Mouse (Mus musculus) frontal cortex, postnatal 10 days (tissue): ENCODE data around the gene Cbfa2t3.

Experiments used
- DNase-seq, 2 experiments: peaks; one replicate each; pipeline ENCODE4 v3.0.0; 2022; ENCODE audit warnings: low spot score in 2 of 2, mixed read lengths in 1 of 2

Gene Cbfa2t3

DNA sequence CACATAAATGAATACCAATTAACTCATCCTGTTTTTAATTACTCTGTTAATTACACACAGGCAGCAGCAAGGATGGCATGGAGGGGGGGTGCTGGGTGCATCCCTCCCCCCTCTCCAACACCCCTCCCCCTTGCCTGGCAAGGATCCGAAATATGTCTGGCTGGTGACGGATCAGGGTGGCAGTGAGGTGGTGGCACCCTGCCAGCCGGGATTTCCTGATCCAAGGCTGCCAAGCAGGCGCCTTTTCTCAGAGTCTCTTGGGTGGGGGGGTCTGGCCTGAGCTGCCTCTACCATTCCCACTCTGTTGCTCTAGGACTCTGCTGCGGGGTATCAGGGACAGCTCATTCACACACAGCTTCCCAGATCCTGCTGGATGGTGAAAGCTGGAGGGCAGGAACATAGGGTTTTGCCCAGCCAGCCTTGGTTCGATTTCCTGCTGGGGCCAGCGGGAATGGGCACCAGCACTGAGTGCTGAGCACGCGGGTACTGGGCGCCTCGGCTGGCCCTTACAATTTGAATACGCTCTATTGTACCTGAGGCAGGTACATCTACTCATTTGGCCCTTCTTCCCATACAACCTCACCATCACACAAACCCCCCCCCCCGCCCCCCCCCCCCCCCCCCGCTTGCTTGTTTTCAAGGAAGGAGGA lies 33.1 kb downstream of the Cbfa2t3 start:
- peak; percentile 62 to 64 for DNase-seq

DNA sequence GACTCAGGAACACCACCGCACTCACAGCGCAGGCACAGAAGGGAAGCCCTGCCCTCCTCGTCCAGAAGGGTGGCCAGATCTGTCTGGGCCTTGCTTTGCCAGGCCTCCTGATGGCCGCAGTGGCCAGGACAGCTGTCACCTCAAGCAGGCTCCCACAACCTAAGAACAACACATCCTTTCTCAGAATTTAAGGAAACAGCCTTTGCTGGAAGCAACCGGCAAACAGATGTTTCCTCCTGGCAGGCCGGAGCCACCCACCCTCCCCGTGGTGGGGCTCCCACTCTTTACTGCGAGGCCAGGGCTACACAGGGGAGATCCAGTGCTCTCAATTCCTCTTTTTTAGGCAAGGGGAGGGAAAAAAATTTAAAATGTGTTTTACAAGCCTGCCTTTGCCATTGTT lies 33.7 kb downstream of the Cbfa2t3 start:
- DNase-seq: peak; percentile 45 to 61

DNA sequence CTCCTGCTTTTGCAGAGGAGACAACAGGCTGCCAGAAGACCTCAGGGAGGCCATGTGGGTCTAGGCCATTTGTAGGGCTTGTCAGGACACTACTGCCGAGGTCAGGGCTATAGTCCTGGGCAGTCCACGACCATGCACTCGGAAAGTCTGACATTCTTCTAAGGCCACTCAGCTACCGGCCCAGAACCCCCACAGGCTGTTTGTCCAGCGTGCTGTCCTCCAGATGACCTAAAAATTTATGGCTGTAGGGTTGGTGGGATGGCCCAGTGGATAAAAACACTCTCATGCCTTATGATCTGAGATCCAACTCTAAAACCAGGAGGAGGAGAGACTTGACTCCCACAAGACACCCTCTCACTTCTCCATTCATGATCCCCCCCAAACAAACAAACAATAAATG lies 35.2 kb downstream of the Cbfa2t3 start:
- DNase-seq: no peak

DNA sequence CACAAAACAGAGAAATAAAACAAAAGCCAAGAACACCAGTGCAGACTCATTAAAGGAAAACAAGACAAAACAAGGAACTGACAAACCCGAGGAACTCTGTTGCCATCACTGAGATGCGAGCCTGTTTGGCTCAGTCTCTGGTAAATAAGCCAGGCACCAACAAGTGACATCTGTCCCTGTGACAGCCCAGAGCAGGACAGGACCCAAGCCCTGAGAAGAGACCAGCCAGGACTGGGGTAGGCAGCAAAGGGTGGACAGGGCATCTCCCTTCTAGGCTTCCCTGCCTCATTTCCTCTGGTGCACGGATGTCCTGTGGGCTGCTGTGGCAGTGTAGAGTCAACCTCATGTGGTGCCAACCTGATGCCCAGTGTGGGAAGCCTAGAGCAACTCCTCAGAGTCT lies 35.8 kb downstream of the Cbfa2t3 start:
- no peak for DNase-seq

DNA sequence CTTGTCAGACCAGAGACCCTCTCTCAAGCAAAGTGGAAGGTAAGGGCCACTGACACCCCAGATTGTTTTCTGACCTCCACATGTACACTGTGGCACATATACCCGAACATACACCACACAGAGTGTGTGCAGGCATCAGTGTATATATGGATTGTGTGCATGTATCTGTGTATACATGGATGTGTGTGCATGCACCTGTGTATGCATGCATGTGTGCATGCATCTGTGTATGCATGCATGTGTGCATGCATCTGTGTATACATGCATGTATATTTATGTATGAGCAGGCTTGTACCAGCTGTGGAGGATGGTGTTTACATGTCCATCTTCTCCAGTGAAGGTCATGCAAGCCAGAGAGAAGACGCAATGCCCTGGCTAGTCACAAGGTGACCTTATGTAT lies 37.0 kb downstream of the Cbfa2t3 start:
- no peak for DNase-seq

DNA sequence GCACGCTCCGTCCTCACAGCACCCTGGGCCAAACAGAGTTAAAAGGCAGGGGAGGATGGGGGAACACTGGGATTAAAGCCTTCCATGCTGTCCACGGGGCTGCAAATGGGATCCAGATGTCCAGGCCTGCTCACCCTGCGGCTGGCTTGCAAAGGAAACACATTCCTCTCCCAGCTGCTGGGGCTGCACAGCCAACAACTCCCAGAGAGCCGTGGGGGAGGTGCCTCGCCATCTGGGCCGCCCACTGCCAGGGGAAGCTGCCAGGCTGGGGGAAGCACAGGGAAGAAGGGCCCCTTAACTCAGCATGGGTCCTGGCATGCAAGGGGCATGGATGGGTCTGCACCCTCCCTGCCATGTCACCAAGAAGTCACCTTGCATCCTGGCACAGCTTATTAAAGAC lies 37.8 kb downstream of the Cbfa2t3 start:
- DNase-seq: peak; percentile 74 to 76

DNA sequence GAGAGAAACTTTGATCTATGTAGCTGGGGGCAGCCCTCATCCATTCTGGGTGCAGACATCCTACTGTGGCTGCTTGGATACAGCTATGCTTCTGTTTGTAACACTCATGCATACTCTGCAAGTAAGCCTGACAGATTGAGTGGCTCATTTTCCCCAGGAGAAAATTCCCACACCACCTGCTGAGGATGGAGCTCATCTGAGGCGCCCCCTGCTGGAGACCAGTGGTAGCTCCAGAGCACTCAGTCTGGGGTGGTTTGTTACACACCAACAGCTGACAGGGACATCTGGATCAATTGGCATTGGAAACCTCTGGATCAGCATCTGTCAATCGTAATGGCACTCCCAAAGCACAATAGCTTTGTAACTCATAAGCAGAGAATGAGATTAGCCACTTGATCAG lies 38.9 kb downstream of the Cbfa2t3 start:
- DNase-seq: no peak

DNA sequence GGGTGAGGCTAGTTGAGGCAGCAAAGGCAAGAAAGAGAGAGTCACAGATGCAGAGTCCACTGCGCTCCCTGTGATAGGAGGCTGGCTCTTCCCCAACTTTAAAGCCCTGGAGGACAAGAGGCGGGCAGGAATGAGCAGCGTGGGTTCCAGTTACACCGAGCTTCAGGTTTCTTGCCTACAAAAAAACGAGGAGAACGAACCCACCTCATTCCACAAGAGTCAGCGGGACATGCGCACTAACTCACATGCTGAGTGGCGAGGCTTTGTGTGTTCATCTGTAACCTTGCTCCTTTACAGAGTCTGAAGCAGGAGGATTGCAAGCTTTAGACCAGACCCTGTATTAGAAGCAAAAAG lies 40.1 kb downstream of the Cbfa2t3 start:
- no peak for DNase-seq

DNA sequence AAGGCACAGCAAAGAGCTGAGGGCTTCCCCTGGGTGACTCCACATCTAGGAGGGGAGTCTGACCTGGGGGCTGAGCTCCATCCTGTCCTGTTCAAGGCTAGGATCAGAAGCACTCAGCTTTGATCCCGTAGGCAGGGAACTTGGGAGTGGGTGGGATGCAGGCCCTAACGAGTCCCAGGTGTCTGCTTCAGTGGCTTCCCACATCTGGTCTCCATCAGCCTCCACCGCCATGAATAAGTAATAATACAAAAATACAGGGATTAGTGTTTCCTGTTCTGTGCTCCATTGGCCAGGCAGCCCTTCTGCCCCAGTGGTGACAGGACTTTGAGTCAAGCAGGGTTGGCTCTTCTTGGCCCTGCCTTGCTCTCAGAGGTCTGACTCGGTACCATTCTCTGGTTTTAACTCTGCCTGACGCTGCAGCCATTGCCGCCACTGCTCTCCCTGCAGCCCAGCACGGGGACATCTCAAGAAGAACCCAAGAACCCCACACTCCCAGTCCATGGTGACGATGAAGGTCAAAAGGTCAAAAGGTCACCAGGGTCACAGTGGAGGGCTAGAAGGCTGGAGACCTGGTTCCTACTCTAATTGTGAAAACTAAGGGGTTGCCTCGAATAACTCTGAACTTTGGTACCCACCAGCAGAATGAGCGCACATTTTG lies 40.6 kb downstream of the Cbfa2t3 start:
- DNase-seq: no peak

DNA sequence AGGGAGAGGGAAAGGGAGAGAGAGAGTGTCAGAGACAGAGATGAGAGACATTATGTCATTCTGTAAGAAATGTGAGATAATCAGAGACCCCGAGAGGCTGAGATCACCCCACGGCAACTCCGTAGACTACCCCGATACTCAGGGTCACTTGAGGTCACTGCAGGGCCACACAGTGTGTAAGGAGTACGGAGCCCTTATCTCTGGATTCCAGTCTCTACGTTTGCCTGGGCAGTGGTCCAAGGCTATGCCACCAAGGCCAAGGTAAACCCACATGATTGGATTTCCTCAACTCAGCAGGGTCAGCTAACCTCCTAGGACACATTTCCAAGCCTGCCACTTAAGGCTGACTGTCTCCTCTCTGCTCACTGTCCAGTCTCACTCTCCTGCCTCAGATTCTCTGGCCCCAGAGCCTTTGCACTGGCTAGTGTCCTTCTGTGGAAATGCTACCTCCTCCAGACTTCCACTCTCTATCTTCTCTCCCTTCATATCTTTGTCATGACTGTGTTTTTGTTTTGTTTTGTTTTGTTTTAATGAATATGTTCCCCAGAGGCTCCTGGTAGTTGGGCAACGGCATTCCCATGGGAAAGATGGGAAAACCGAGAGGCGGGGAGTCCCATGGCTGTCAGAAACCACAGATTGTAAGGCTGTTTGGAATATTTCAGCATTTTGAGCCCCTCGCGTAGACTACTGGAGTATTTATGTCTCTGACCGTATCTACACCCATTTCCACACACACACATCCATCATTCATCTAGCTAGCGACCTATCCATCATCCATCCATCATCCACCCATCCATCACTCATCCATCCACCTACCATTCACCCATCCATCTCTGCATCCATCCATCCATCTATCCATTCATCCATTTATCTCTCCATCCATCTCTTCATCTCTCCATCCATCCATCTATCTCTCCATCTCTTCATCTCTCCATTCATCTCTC lies 42.6 kb downstream of the Cbfa2t3 start:
- no peak for DNase-seq

DNA sequence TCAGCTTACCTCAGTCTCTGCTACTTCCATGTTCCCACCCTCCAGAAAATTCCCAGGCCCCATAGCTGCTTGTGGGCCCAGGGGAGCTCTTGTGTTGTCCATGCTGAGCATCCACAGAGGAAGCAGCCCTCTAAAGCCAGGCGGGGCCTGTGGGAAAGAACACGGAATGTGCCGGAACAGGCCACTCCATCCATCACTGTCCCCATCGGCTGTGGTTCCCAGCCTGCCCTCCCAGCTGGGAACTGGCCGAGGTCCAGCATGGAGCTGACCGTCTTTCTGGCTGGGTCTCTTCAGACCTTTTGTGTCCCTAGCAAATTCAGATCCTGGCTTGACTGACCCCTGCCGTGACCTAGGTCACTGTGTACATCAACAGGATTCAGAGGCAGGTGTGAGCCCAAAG lies 44.1 kb downstream of the Cbfa2t3 start:
- no peak for DNase-seq

DNA sequence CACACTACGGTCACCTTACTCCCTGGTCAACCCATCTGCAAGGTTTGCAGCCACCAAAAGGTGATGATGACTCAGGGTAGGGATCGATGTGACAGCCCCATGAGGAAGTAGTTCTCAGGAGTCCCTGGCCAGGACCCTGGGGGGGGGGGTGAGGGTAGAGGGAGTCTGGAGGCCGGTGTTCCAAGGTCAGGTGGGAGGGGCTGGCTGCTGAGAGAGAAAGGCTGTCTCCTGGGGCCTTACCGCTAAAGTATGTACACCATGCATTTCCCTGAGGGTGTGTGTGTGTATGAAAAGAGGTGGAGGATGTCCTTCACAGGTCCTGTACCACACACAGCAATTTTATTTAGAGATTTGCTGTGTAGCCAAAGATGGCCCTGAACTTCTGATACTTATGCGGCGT lies 46.3 kb downstream of the Cbfa2t3 start:
- no peak for DNase-seq

DNA sequence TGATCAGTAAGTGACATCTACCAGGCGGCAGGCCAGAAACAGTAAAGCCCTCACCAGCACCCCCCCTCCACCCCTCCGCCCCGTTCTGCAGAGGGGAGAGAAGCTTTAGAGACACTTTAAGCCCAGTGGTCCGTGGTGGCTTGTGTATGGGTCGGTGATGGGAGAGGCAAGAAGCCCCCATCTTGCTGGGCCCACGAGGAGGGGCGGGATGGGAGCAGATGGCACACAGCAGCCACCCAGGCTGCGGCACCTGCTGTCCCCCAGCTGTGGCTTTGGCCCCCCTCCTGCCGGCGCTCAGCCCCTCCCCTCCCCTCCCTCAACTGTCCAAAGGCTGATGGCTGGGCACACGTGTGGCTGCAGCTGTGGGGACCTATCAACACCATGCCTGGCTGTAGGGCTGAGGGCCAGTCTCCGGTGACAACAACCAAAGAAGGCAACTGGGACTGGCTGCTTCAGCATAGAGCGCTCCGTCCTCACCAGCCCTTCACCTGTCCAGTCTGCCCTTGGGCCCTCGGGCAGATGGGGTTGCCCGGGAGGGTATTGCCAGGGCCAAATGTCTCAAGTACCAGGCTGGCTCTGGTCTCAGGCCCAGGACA lies 47.5 kb downstream of the Cbfa2t3 start:
- DNase-seq: no peak

DNA sequence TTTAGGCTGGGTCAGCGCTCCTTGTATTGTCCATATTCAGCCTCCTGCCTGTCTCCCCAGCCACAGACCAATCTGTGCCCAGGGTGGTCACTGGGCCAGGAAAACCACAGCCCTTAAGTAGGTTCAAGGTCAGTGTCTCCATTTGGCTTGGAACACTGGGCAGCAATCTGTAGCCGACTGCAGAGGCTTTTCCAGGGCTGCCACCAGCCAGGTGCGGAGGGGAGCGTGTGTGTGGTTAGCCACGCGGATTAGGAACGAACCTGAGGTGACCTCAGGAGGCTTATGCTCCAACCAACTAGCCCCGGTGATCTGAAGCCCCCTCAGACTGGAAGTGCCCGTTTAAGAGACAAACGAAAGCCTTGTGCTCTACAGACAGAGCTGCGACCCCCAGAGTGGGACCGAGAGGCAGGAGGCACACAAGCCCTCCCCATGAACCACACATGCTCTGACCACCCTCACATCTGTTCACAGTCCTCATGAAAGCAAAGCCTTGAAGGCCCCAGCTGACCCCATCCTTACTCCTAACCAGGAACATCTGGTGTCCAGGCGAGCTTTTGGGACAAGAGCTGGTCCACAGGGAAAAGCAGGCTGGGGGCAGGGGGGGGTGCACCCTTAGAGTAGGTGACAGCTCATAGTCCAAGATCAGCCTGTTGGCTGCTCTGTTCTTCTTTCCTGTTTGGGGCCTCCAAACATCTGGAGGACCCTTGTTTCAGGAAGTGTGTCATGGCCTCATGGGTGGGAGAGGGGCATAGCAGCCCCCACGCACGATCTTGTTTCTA lies 50.5 kb downstream of the Cbfa2t3 start:
- no peak for DNase-seq

DNA sequence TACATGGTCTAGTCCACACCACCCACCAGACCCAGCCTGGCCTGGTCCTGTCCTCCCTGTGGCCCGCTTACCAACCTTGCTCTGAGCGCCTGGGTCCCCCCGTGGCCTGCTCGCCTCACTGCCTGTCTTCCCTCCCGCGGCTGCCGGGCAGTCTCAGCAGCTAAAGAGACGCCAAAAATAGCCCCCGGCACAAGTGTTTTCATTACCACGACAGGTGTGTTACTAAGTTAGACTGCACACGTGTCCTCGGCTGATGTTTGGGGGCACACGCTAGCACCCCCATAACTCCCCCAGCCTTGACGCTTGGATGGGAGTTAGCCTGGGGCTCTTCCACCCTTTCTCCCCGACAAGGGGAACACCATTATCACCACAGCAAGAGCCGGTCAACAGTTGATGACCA lies 52.6 kb downstream of the Cbfa2t3 start:
- no peak for DNase-seq

DNA sequence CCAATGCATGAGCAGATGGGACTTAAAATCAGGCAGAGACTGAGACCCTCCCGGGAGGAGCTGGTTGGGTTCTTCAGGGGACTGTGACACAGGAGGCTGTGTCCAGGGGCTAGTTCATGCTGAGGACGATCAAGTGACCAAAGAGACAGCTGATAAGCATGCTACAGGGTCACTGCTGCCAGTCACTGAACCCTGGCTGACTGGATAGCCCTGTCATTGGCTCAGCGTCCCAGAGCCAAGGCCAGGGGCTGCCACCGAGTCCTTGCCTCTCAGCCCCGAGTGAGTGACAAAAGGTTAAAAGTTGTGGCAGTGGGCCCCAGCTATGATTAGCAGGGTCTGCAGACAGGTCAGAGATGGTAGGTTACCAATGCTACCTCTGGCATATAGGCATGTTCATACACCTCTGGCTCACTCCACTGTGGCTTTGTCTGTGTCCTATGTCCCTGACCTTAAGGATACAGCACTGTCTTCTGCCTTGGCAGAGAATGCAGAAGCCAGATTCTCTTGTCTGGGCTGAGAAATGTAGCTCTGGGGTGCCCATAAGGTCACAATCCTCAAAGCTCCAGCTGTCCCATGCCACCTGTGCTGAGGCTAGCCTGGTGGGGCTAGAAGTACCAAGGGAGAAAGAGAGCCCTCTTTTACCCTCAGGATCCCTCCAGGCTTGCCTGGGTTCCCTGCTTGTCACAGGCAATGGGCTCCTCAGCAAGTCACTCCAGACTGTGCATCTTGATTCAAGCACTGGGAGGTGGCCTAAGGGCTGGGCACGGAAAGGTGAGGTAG lies 54.5 kb downstream of the Cbfa2t3 start:
- DNase-seq: no peak

DNA sequence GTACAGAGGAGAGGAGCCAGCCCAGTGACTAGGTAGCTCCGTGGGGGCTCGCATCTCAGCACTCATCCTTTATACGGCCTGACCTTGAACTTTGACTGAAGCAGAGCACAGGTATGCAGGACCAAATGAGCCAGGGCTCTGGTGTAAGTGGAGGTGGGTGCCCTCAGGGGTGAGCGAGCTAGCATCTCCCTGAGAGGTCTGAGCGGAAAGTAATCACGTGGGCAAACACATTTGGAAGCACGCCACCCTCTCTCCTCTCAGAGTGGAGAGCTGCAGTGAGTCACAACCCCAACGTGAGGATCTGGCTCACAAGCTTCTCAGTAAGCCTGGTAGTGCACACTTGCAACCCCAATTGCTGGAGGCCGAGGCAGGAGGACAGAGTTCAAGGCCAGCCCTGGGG lies 56.8 kb downstream of the Cbfa2t3 start:
- DNase-seq: no peak

DNA sequence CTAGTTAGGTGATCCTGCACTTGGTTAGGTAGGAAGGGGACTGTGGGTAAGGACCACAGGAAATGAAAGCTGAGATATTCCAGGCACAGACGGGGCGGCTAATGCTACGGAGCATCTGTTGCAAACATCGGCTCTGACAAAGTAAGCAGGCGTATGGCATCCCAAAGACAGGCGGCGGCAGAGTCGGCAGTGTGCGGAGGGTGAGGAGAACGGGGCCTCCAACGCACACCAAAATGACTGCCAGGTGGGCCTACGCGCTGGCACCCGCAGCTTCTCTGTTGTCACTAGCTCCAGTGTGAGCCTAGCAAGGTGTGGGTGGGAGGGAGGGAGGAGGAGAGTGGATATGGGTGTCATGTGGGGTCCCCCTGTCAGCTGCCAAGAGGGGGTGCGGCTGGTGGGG lies 57.5 kb downstream of the Cbfa2t3 start:
- peak; percentile 52 to 59 for DNase-seq

DNA sequence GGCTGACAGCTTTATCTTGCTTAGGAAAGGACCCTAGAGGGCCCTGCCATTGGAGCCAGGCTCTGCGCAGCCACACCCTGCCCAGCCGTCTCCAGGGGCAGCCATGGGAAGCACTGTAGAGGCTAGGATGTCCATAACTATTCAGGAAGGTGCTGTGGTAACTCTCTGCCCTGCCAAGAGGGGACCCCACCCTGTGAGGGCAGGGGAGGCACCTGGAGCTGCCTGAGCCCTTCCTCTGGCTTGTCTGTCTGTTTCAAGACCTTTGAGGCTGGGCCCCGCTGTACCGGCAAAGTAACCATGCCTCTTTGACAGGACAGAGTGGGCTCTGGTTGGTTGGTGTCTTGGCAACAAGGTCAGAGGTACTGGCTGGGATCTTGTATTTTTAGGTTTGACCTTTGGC lies 58.1 kb downstream of the Cbfa2t3 start:
- no peak for DNase-seq

DNA sequence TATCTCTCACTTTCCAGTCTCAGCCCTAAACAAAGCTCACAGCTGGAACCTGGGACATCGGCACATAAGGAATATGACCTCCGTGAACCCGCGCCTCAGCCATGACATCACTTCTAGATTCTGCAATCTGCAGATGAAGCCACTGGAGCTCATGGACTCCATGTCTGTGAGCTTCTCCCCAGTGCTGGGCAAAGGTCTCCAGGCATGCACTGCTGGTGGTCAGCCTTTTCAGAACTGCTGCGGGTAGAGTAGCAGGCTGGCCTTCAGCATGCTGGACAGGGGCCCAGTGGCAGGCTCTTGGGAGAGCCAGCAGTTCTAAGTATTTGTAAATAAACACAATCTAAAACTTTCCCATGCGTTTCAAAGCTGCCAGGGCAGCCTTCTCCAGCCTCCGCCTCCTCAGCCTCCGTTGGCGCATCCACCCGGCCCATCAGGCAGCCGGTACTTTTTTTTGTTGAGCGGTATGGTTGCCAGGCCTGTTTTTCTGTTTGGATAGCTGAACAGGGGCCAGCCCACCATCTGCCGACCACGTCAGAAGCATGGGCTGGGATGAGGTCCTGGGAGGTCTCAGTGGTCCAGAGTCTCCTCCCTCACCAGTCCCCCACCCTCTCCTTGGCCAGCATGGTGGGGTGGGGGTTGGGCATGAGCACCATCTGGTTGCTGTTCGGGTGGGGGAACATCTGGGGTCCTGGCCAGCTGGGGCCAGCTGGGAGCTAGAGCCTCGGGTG lies 59.2 kb downstream of the Cbfa2t3 start:
- peak; percentile 26 to 39 for DNase-seq
